Mouse (Mus musculus) liver, postnatal 0 days (tissue): ENCODE data around the gene Mcpt1. TPM values are rescaled to one million over a fixed set of nuclear protein-coding genes. Genes with fewer than 3 reads are reported as not detected.
"Not testable (repeated sequence)": the region's sequence is repeated elsewhere in the genome, so short reads cannot be mapped to it uniquely, and the experiment has no call there.

Experiments used
- ATAC-seq: fragments of 200-750 bp; cut with Nextera tagmentation; 2 replicates; pipeline ENCODE4 v1.8.0; 2017; ENCODE audit warnings: mild to moderate bottlenecking, moderate library complexity
- DNase-seq: peaks from one replicate; pipeline ENCODE4 v3.0.0-alpha.2; 2016
- H3K27ac ChIP-seq: fragments of 300-500 bp; sonication (generic); 2 replicates; pipeline ENCODE4 v1.5.1; 2014; ENCODE audit warnings: antibody characterized with exemption, moderate library complexity, mild to moderate bottlenecking, low read depth
- H3K27me3 ChIP-seq: fragments of 300-500 bp; sonication (generic); 2 replicates; pipeline ENCODE4 v1.6.1; 2014; ENCODE audit warnings: low read length, control low read depth, mixed read lengths; ENCODE audit not compliant: insufficient read depth
- H3K36me3 ChIP-seq: fragments of 300-500 bp; sonication (generic); replicated peaks from 2 replicates; pipeline ENCODE4 v1.6.1; 2014; ENCODE audit warnings: mild to moderate bottlenecking, control low read depth, low read length, moderate library complexity, mixed read lengths; ENCODE audit not compliant: insufficient read depth
- H3K4me1 ChIP-seq: fragments of 300-500 bp; sonication (generic); 2 replicates; pipeline ENCODE4 v1.6.1; 2014; ENCODE audit warnings: antibody characterized with exemption, mild to moderate bottlenecking, control low read depth; ENCODE audit not compliant: insufficient read depth
- H3K4me2 ChIP-seq: fragments of 300-500 bp; sonication (generic); 2 replicates; pipeline ENCODE4 v1.6.1; 2014; ENCODE audit warnings: low read depth, mild to moderate bottlenecking, low read length, moderate library complexity, mixed read lengths
- H3K4me3 ChIP-seq: fragments of 300-500 bp; sonication (generic); 2 replicates; pipeline ENCODE4 v1.5.1; 2014; ENCODE audit warnings: low read depth, low read length
- H3K9ac ChIP-seq: fragments of 300-500 bp; sonication (generic); replicated peaks from 2 replicates; pipeline ENCODE4 v1.6.1; 2014; ENCODE audit warnings: mild to moderate bottlenecking, moderate library complexity
- H3K9me3 ChIP-seq: fragments of 300-500 bp; sonication (generic); 2 replicates; pipeline ENCODE4 v1.6.1; 2016; ENCODE audit warnings: mild to moderate bottlenecking, control low read depth, low read length, mixed read lengths
- CTCF ChIP-seq: sonication (generic); IDR thresholded peaks from 2 replicates; pipeline ENCODE4 v1.5.1; 2016; ENCODE audit warnings: antibody characterized with exemption, low read depth
- EP300 ChIP-seq: IDR thresholded peaks from 2 replicates; pipeline ENCODE4 v1.6.1; 2016; ENCODE audit warnings: antibody characterized with exemption, low read depth, mild to moderate bottlenecking
- WGBS: fragments of 180-500 bp; shearing (Covaris S2); extraction: QIAGEN DNeasy Blood & Tissue Kit; methylation state at CpG from one replicate; pipeline ENCODE4 v1.1.7; 2014; ENCODE audit not compliant: insufficient replicate concordance; 5-methylcytosine and 5-hydroxymethylcytosine counted together
- polyA plus RNA-seq: library from polyadenylated mRNA; unstranded; fragments of >200 nt; fragmentation: Nextera tagmentation; extraction: Ambion mirVana; gene quantifications from 2 replicates; pipeline ENCODE4 v1.2.1, GENCODE M21; 2015

Mcpt1 gene
- not detected in 2 replicates for polyA plus RNA-seq

DNA sequence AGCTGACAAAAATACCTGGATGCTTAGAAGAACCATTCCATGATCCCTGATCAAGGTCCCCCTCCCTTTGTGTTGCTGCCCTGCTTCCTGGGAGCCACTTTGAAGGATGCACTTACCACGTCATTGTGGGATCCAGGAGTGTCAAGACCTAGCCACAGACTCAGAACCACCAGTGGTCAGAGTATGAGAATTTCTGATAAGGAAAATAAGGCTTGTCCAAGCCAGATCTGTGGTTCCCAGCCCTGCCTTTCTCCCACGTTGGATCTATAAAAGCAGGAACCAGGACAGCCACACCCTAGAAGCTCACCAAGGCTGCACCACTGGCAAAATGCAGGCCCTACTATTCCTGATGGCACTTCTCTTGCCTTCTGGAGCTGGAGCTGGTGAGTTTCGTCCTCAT lies at the start of gene Mcpt1:
TSS of gene Mcpt1 (plus strand) at position 301 of the 400 bp plus-strand sequence.
- H3K27ac ChIP-seq, DNase-seq, H3K4me1 ChIP-seq, ATAC-seq, H3K4me2 ChIP-seq, H3K27me3 ChIP-seq, H3K9ac ChIP-seq, H3K4me3 ChIP-seq, H3K36me3 ChIP-seq, H3K9me3 ChIP-seq: not testable (repeated sequence)
- WGBS, result 55% methylated on average over 3 of the region's 3 CpGs

DNA sequence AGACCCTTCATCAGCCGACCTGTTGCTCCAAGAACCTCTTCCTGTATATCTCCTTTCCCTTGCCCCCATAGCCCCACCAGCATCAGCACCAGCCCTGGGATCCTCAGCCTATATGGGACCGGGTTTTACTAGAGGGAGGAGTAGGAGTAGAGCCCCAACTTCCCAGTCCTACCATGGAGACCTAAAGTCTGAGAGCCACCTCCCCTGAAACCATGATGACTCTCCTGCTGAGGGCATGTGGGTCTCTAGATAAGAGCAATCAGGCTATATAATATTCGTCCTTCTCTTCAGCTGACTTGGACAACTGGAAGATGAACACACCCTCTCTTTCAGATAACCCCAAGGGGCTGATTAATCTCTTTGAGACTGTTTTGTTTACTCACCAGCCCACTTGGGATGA lies 30.3 kb upstream of the Mcpt1 start:
- not testable (repeated sequence) for H3K9me3 ChIP-seq, H3K27me3 ChIP-seq, H3K27ac ChIP-seq, H3K9ac ChIP-seq, DNase-seq, H3K36me3 ChIP-seq, H3K4me3 ChIP-seq, H3K4me1 ChIP-seq, H3K4me2 ChIP-seq, ATAC-seq
- WGBS, result 31% methylated on average over 1 of the region's 3 CpGs
- peak; percentile 73 for TF ChIP-seq EP300

DNA sequence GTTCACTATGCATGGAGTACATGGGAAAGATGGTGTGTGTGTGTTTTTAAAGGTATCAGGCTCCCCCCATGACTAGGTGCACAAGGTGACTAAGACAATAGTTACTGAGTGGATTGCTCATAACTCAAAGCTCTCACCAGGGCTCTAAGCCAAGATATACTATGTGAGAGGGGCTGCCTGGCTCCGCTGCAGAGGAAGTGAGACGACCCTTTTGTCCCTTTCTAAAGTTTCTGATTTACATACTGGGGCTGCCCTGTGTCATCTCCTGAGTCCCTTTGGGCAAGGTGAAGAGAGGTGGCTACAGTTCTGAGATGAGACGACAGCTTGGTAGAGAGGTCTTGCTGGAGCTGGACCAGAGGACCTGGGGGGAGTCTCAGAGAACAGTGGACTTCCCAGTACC lies 4.6 kb upstream of the Mcpt1 start:
- no peaks in the 10 kb centered on the region for H3K4me1 ChIP-seq
- H3K9ac ChIP-seq, result no peak overlapping the region
- 73% methylated on average over 3 of the region's 3 CpGs for WGBS
- no peaks in the 10 kb centered on the region for H3K27me3 ChIP-seq
- no peaks in the 10 kb centered on the region for H3K9me3 ChIP-seq
- DNase-seq, result no peak
- no peak for TF ChIP-seq EP300
- TF ChIP-seq CTCF, result no peak
- no peak overlapping the region for H3K4me2 ChIP-seq
- H3K36me3 ChIP-seq, result no peaks in the 10 kb centered on the region
- no peak overlapping the region for H3K4me3 ChIP-seq
- no peak overlapping the region for H3K27ac ChIP-seq
- ATAC-seq, result no peak

DNA sequence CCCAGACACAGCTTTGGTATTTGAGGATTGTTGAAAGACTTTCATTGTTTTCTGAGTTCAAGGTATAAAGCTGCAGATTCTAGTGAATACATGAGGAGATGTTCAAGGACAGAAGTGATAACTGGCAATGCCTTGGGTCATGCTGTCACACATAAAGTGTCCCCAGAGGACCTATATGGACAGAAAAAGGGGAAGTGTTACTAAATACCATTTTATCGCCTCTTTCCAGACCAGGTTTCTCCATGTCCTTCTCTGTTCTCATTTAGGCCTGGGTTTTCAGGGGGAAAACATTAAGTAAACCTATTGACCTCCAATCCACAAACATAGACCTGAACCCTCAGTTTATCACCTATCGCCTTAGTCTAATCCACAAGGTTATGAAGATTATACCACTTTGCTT lies 3.8 kb upstream of the Mcpt1 start:
- 56% methylated on average over 2 of the region's 2 CpGs for whole genome bisulfite sequencing
- Histone ChIP-seq H3K27ac (no peak overlapping the region), H3K9ac (no peak overlapping the region), H3K4me3 (no peak overlapping the region), H3K4me2 (no peak overlapping the region), H3K4me1 (no peaks in the 10 kb centered on the region), H3K9me3 (no peaks in the 10 kb centered on the region), H3K36me3 (no peaks in the 10 kb centered on the region), H3K27me3 (no peaks in the 10 kb centered on the region)
- DNase-seq (no peak), ATAC-seq (no peak)
- TF ChIP-seq EP300, result no peak
- TF ChIP-seq CTCF, result no peak

DNA sequence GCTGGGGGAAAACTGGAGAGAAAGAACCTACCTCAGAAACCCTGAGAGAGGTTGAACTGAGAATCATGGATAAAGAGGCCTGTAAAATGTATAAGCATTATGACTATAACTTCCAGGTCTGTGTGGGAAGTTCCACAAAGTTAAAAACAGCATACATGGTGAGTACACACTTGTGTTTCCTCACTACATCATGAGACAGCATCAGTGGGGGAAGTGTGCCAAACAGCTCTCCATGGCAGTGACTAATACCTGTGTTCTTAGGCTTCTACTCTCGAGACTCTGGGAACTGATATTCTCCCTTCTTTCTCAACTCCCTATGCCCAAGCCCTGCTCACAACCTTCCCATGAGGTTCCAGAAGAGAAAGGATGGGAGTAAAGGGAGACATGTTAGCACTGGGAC lies 1.7 kb downstream of the Mcpt1 start:
- Histone ChIP-seq H3K27ac (no peak overlapping the region), H3K9me3 (no peaks in the 10 kb centered on the region), H3K36me3 (no peaks in the 10 kb centered on the region), H3K27me3 (no peaks in the 10 kb centered on the region), H3K4me3 (no peak overlapping the region), H3K4me1 (0 out of 2 replicates have a peak, but pooled peaks cover 5% of the 10 kb centered on the region), H3K9ac (no peak overlapping the region), H3K4me2 (no peak overlapping the region)
- TF ChIP-seq CTCF, result no peak
- TF ChIP-seq EP300, result no peak
- ATAC-seq (no peak), DNase-seq (no peak)
- WGBS, result 47% methylated on average over 1 of the region's 1 CpGs

DNA sequence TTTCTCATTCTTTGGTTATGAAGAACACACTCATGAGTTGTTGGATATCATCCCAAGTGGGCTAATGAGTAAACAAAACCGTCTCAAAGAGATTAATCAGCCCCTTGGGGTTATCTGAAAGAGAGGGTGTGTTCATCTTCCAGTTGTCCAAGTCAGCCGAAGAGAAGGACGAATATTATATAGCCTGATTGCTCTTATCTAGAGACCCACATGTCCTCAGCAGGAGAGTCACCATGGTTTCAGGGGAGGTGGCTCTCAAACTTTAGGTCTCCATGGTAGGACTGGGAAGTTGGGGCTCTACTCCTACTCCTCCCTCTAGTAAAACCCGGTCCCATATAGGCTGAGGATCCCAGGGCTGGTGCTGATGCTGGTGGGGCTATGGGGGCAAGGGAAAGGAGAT lies 3.5 kb downstream of the Mcpt1 start:
- H3K9me3 ChIP-seq, H3K4me1 ChIP-seq, H3K4me2 ChIP-seq, DNase-seq, H3K27ac ChIP-seq, H3K36me3 ChIP-seq, H3K4me3 ChIP-seq, H3K27me3 ChIP-seq, H3K9ac ChIP-seq: not testable (repeated sequence)
- 51% methylated on average over 3 of the region's 4 CpGs for WGBS
- peak; percentile 94 for ATAC-seq
- peak; percentile 95 for TF ChIP-seq EP300

DNA sequence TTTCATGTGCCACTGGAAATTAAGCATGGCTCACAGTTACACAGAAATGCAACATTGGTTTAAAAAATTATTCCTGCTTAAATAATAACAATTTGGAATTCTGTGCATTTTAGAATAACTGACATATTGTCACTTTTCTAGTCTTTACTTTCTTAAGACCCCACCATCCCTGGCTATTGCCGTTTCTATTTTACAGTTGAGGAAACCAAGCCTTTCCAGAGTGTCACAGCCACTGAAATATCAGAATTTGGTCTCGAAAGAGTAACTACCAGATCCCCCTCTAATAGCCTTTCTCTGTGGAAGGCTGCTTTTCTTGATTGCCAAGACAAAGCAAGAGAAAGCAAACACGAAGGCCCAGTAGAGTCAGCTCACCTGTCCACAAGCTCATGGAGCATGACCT lies 12.6 kb downstream of the Mcpt1 start, which contains the start of gene Mcpt9:
TSS of gene Mcpt9 (minus strand) at position 101 of the 400 bp plus-strand sequence.
- 62% methylated on average over 3 of the region's 3 CpGs for WGBS
- not testable (repeated sequence) for ATAC-seq, H3K27ac ChIP-seq, H3K4me3 ChIP-seq, H3K36me3 ChIP-seq, H3K27me3 ChIP-seq, H3K4me1 ChIP-seq, H3K9ac ChIP-seq, H3K4me2 ChIP-seq, H3K9me3 ChIP-seq, DNase-seq
